Mouse (Mus musculus): ENCODE results near the gene Gatd1. TPM values are rescaled to one million over a fixed set of nuclear protein-coding genes. Genes with fewer than 3 reads are reported as not detected.
A peak's percentile ranks its signal among the peaks of the same experiment; 100 is the strongest.
"Not testable (repeated sequence)": the region's sequence is repeated elsewhere in the genome, so short reads cannot be mapped to it uniquely, and the experiment has no call there.

The Gatd1 gene
- polyA plus RNA-seq, 1 experiment from 2014 or later: 30.2 TPM

GRCm38 (mm10) chr7:141447110-141447991 lies 33.4 kb upstream of the Gatd1 start, which contains the start of gene Rplp2:
Gene Rplp2, plus strand, starts transcription at chr7:141447370.
- H3K9me3 ChIP-seq (ENCODE audit: control insufficient read depth, low read length): no peaks in the 10 kb centered on the region
- peak within 1 kb of the TSS; percentile 85 to 90 for H3K27ac ChIP-seq (replicated peaks in 1 of 2; ENCODE audit: control insufficient read depth in 1 of 2, insufficient read depth in 1 of 2, low read depth in 2 of 2, low read length in 2 of 2)
- H3K4me2 ChIP-seq (ENCODE audit: low read length): peak within 1 kb of the TSS; percentile 91
- no peaks in the 10 kb centered on the region for H3K27me3 ChIP-seq (ENCODE audit: control insufficient read depth, insufficient read depth, low read length)
- WGBS: under 1% methylated on average over 63 of the region's 63 CpGs
- peaks cover 20 to 21% of the 10 kb centered on the region in 2 experiments for H3K4me1 ChIP-seq (ENCODE audit: control insufficient read depth in 2 of 2, insufficient read depth in 2 of 2, low read length in 2 of 2)
- peak within 1 kb of the TSS; percentile 95 for H3K9ac ChIP-seq (ENCODE audit: low read length)
- peak; percentile 86 for ATAC-seq (ENCODE audit: insufficient number of reproducible peaks, insufficient read depth, low FRiP score, low read depth)
- H3K36me3 ChIP-seq (ENCODE audit: control insufficient read depth, insufficient read depth, low read length): peaks cover 40% of the 10 kb centered on the region
- H3K4me3 ChIP-seq (ENCODE audit: control insufficient read depth in 1 of 2, insufficient read depth in 1 of 2, low read depth in 1 of 2, low read length in 2 of 2): peak within 1 kb of the TSS; percentile 87 to 92

GRCm38 (mm10) chr7:141446374-141446773 lies 32.4 kb upstream of the Gatd1 start:
- not testable (repeated sequence) for H3K9ac ChIP-seq (ENCODE audit: low read length); H3K9me3 ChIP-seq (ENCODE audit: control insufficient read depth, low read length); H3K27me3 ChIP-seq (ENCODE audit: control insufficient read depth, insufficient read depth, low read length); H3K27ac ChIP-seq (replicated peaks in 1 of 2; ENCODE audit: control insufficient read depth in 1 of 2, insufficient read depth in 1 of 2, low read depth in 2 of 2, low read length in 2 of 2); H3K4me3 ChIP-seq (ENCODE audit: control insufficient read depth in 1 of 2, insufficient read depth in 1 of 2, low read depth in 1 of 2, low read length in 2 of 2); ATAC-seq (ENCODE audit: insufficient number of reproducible peaks, insufficient read depth, low FRiP score, low read depth)
- H3K4me2 ChIP-seq (ENCODE audit: low read length): peak overlapping the region; percentile 91
- peaks cover 21 to 23% of the 10 kb centered on the region in 2 experiments for H3K4me1 ChIP-seq (ENCODE audit: control insufficient read depth in 2 of 2, insufficient read depth in 2 of 2, low read length in 2 of 2)
- 79% methylated on average over 3 of the region's 3 CpGs for WGBS
- H3K36me3 ChIP-seq (ENCODE audit: control insufficient read depth, insufficient read depth, low read length): peaks cover 33% of the 10 kb centered on the region

- H3K9me3 ChIP-seq (ENCODE audit: control insufficient read depth, low read length): no peaks in the 10 kb centered on the region
- under 1% methylated on average over 25 of the region's 25 CpGs for WGBS
- H3K27me3 ChIP-seq (ENCODE audit: control insufficient read depth, insufficient read depth, low read length): no peaks in the 10 kb centered on the region
- peaks cover 25 to 26% of the 10 kb centered on the region in 2 experiments for H3K4me1 ChIP-seq (ENCODE audit: control insufficient read depth in 2 of 2, insufficient read depth in 2 of 2, low read length in 2 of 2)
- H3K4me3 ChIP-seq (ENCODE audit: control insufficient read depth in 1 of 2, insufficient read depth in 1 of 2, low read depth in 1 of 2, low read length in 2 of 2): peak within 1 kb of the TSS; percentile 50 to 68
- H3K27ac ChIP-seq (replicated peaks in 1 of 2; ENCODE audit: control insufficient read depth in 1 of 2, insufficient read depth in 1 of 2, low read depth in 2 of 2, low read length in 2 of 2): peak within 1 kb of the TSS; percentile 46 to 80
- ATAC-seq (ENCODE audit: insufficient number of reproducible peaks, insufficient read depth, low FRiP score, low read depth): 0 out of 2 replicates have a peak, but pooled peaks have one; percentile 24
- H3K9ac ChIP-seq (ENCODE audit: low read length): peak within 1 kb of the TSS; percentile 77
- peaks cover 27% of the 10 kb centered on the region for H3K36me3 ChIP-seq (ENCODE audit: control insufficient read depth, insufficient read depth, low read length)
- peak within 1 kb of the TSS; percentile 96 for H3K4me2 ChIP-seq (ENCODE audit: low read length)
Observed at GRCm38 (mm10) chr7:141443828-141444237, 29.9 kb upstream of the Gatd1 start, which contains the start of gene Pidd1. Gene Pidd1, minus strand, starts transcription at chr7:141444025.

GRCm38 (mm10) chr7:141443081-141443821 lies 29.3 kb upstream of the Gatd1 start:
- 21% methylated on average over 12 of the region's 12 CpGs for WGBS
- H3K9ac ChIP-seq (ENCODE audit: low read length): peak overlapping the region; percentile 77
- H3K4me3 ChIP-seq (ENCODE audit: control insufficient read depth in 1 of 2, insufficient read depth in 1 of 2, low read depth in 1 of 2, low read length in 2 of 2): peak overlapping the region; percentile 50 to 68
- no peaks in the 10 kb centered on the region for H3K9me3 ChIP-seq (ENCODE audit: control insufficient read depth, low read length)
- no peaks in the 10 kb centered on the region for H3K27me3 ChIP-seq (ENCODE audit: control insufficient read depth, insufficient read depth, low read length)
- peaks cover 20 to 21% of the 10 kb centered on the region in 2 experiments for H3K4me1 ChIP-seq (ENCODE audit: control insufficient read depth in 2 of 2, insufficient read depth in 2 of 2, low read length in 2 of 2)
- H3K27ac ChIP-seq (replicated peaks in 1 of 2; ENCODE audit: control insufficient read depth in 1 of 2, insufficient read depth in 1 of 2, low read depth in 2 of 2, low read length in 2 of 2): peak overlapping the region; percentile 34 to 41; a peak in 2 of 4 replicates
- peaks cover 28% of the 10 kb centered on the region for H3K36me3 ChIP-seq (ENCODE audit: control insufficient read depth, insufficient read depth, low read length)
- ATAC-seq (ENCODE audit: insufficient number of reproducible peaks, insufficient read depth, low FRiP score, low read depth): no peak
- H3K4me2 ChIP-seq (ENCODE audit: low read length): peak overlapping the region; percentile 96

- Histone ChIP-seq H3K4me1 (ENCODE audit: control insufficient read depth in 2 of 2, insufficient read depth in 2 of 2, low read length in 2 of 2) (peaks cover 21% of the 10 kb centered on the region in 2 experiments), H3K9me3 (ENCODE audit: control insufficient read depth, low read length) (no peaks in the 10 kb centered on the region), H3K27ac (replicated peaks in 1 of 2; ENCODE audit: control insufficient read depth in 1 of 2, insufficient read depth in 1 of 2, low read depth in 2 of 2, low read length in 2 of 2) (no peak overlapping the region), H3K27me3 (ENCODE audit: control insufficient read depth, insufficient read depth, low read length) (no peaks in the 10 kb centered on the region), H3K4me3 (ENCODE audit: control insufficient read depth in 1 of 2, insufficient read depth in 1 of 2, low read depth in 1 of 2, low read length in 2 of 2) (no peak overlapping the region), H3K9ac (ENCODE audit: low read length) (no peak overlapping the region; the same call in 1 of the 2 replicates), H3K4me2 (ENCODE audit: low read length) (no peak overlapping the region), H3K36me3 (ENCODE audit: control insufficient read depth, insufficient read depth, low read length) (peaks cover 32% of the 10 kb centered on the region)
- no peak for ATAC-seq (ENCODE audit: insufficient number of reproducible peaks, insufficient read depth, low FRiP score, low read depth)
- WGBS: 92% methylated on average over 13 of the region's 13 CpGs
Observed at GRCm38 (mm10) chr7:141442199-141442598, 28.3 kb upstream of the Gatd1 start.

GRCm38 (mm10) chr7:141441460-141441859 lies 27.5 kb upstream of the Gatd1 start:
- Histone ChIP-seq H3K9me3 (ENCODE audit: control insufficient read depth, low read length) (no peaks in the 10 kb centered on the region), H3K9ac (ENCODE audit: low read length) (no peak overlapping the region), H3K4me1 (ENCODE audit: control insufficient read depth in 2 of 2, insufficient read depth in 2 of 2, low read length in 2 of 2) (peaks cover 22 to 25% of the 10 kb centered on the region in 2 experiments), H3K36me3 (ENCODE audit: control insufficient read depth, insufficient read depth, low read length) (peaks cover 32% of the 10 kb centered on the region), H3K27me3 (ENCODE audit: control insufficient read depth, insufficient read depth, low read length) (no peaks in the 10 kb centered on the region), H3K4me2 (ENCODE audit: low read length) (no peak overlapping the region), H3K4me3 (ENCODE audit: control insufficient read depth in 1 of 2, insufficient read depth in 1 of 2, low read depth in 1 of 2, low read length in 2 of 2) (no peak overlapping the region), H3K27ac (replicated peaks in 1 of 2; ENCODE audit: control insufficient read depth in 1 of 2, insufficient read depth in 1 of 2, low read depth in 2 of 2, low read length in 2 of 2) (no peak overlapping the region)
- no peak for ATAC-seq (ENCODE audit: insufficient number of reproducible peaks, insufficient read depth, low FRiP score, low read depth)
- WGBS: 95% methylated on average over 9 of the region's 9 CpGs

- WGBS: 17% methylated on average over 6 of the region's 6 CpGs
- no peak overlapping the region for H3K27ac ChIP-seq (replicated peaks in 1 of 2; ENCODE audit: control insufficient read depth in 1 of 2, insufficient read depth in 1 of 2, low read depth in 2 of 2, low read length in 2 of 2)
- H3K4me1 ChIP-seq (ENCODE audit: control insufficient read depth in 2 of 2, insufficient read depth in 2 of 2, low read length in 2 of 2): peaks cover 24 to 28% of the 10 kb centered on the region in 2 experiments
Observed at GRCm38 (mm10) chr7:141440613-141441012, 26.7 kb upstream of the Gatd1 start.

More at GRCm38 (mm10) chr7:141440613-141441012, 26.7 kb upstream of the Gatd1 start:
- Histone ChIP-seq H3K4me3 (ENCODE audit: control insufficient read depth in 1 of 2, insufficient read depth in 1 of 2, low read depth in 1 of 2, low read length in 2 of 2) (no peak overlapping the region), H3K27me3 (ENCODE audit: control insufficient read depth, insufficient read depth, low read length) (no peaks in the 10 kb centered on the region), H3K9ac (ENCODE audit: low read length) (no peak overlapping the region), H3K9me3 (ENCODE audit: control insufficient read depth, low read length) (no peaks in the 10 kb centered on the region), H3K4me2 (ENCODE audit: low read length) (no peak overlapping the region), H3K36me3 (ENCODE audit: control insufficient read depth, insufficient read depth, low read length) (peaks cover 32% of the 10 kb centered on the region)
- ATAC-seq (ENCODE audit: insufficient number of reproducible peaks, insufficient read depth, low FRiP score, low read depth): no peak

Measured in heart, embryonic 14.5 days (tissue).